Mouse (Mus musculus) neural tube, embryonic 13.5 days (tissue): ENCODE results near the gene Tle1. TPM values are rescaled to one million over a fixed set of nuclear protein-coding genes. Genes with fewer than 3 reads are reported as not detected.

Experiments used
- ATAC-seq: fragments of 200-750 bp; cut with Nextera tagmentation; 2 replicates; pipeline ENCODE4 v1.8.0; 2017; ENCODE audit warnings: low read depth, mild to moderate bottlenecking, moderate TSS enrichment, moderate library complexity
- H3K27ac ChIP-seq: fragments of 300-500 bp; sonication (generic); replicated peaks from 2 replicates; pipeline ENCODE4 v1.5.1; 2015; ENCODE audit warnings: moderate library complexity, mild to moderate bottlenecking, inconsistent platforms
- H3K27me3 ChIP-seq: fragments of 300-500 bp; sonication (generic); 2 replicates; pipeline ENCODE4 v1.6.1; 2015; ENCODE audit warnings: mild to moderate bottlenecking, inconsistent platforms
- H3K36me3 ChIP-seq: fragments of 300-500 bp; sonication (generic); 2 replicates; pipeline ENCODE4 v1.6.1; 2015; ENCODE audit warnings: mild to moderate bottlenecking, inconsistent platforms
- H3K4me1 ChIP-seq: fragments of 300-500 bp; sonication (generic); replicated peaks from 2 replicates; pipeline ENCODE4 v1.6.1; 2015; ENCODE audit warnings: inconsistent platforms
- H3K4me2 ChIP-seq: fragments of 300-500 bp; sonication (generic); 2 replicates; pipeline ENCODE4 v1.6.1; 2015; ENCODE audit warnings: inconsistent platforms, mild to moderate bottlenecking, moderate library complexity
- H3K4me3 ChIP-seq: fragments of 300-500 bp; sonication (generic); 2 replicates; pipeline ENCODE4 v1.5.1; 2015; ENCODE audit warnings: mild to moderate bottlenecking, inconsistent platforms
- H3K9ac ChIP-seq: fragments of 300-500 bp; sonication (generic); 2 replicates; pipeline ENCODE4 v1.6.1; 2015; ENCODE audit warnings: moderate library complexity, mild to moderate bottlenecking, inconsistent platforms
- H3K9me3 ChIP-seq: fragments of 300-500 bp; sonication (generic); 2 replicates; pipeline ENCODE4 v1.6.1; 2016; ENCODE audit warnings: inconsistent platforms
- WGBS: fragments of 180-500 bp; shearing (Covaris S2); methylation state at CpG from one replicate; pipeline ENCODE4 v1.1.7; 2015; 5-methylcytosine and 5-hydroxymethylcytosine counted together
- polyA plus RNA-seq: library from polyadenylated mRNA; unstranded; fragments of >200 nt; fragmentation: Nextera tagmentation; extraction: Ambion mirVana; gene quantifications from 2 replicates; pipeline ENCODE4 v1.2.1, GENCODE M21; 2015

Tle1 gene
- polyA plus RNA-seq, 1 experiment from 2014 or later: 37.5 TPM

GRCm38 (mm10) chr4:72195116-72195835 lies 5.4 kb downstream of the Tle1 start:
- Histone ChIP-seq H3K36me3 (0 out of 2 replicates have a peak, but pooled peaks cover 5% of the 10 kb centered on the region), H3K4me1 (peaks cover 65% of the 10 kb centered on the region), H3K27ac (no peak overlapping the region), H3K9ac (0 out of 2 replicates have a peak overlapping the region, but pooled peaks have one; percentile 6), H3K27me3 (peaks cover 14% of the 10 kb centered on the region; the same call in 1 of the 2 replicates), H3K4me3 (peak overlapping the region; percentile 91), H3K4me2 (peak overlapping the region; percentile 84), H3K9me3 (no peaks in the 10 kb centered on the region)
- WGBS: 24% methylated on average over 6 of the region's 6 CpGs
- ATAC-seq: no peak

DNA sequence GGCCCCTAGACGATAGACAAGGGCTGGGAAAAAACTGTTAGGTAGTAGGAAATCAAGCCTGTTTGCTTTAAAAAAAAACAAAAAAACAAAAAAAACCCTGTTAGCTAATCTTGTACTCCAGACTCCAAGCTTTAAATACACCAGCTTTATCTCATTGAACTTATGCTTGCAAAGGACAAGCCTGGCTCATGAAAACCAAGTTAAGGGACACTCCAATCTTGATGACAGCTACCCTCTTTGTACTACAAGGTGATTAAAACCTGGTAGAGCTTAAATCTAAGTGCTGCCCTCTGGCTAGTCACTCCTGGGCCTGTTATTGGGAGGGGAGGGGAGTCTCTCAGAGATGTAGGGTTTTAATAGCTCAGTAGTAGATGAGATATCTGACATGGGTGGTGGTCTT lies 7.4 kb downstream of the Tle1 start:
- no peak overlapping the region for H3K27ac ChIP-seq
- ATAC-seq: no peak
- peaks cover 60% of the 10 kb centered on the region for H3K4me1 ChIP-seq
- no peak overlapping the region for H3K4me3 ChIP-seq
- 0 out of 2 replicates have a peak, but pooled peaks cover 8% of the 10 kb centered on the region for H3K36me3 ChIP-seq
- H3K4me2 ChIP-seq: no peak overlapping the region
- WGBS: 86% methylated on average over 1 of the region's 1 CpGs
- no peaks in the 10 kb centered on the region for H3K9me3 ChIP-seq
- no peak overlapping the region for H3K9ac ChIP-seq
- H3K27me3 ChIP-seq: peaks cover 16% of the 10 kb centered on the region; the same call in 1 of the 2 replicates

- WGBS: 58% methylated on average over 5 of the region's 5 CpGs
- no peak for ATAC-seq
- H3K27ac ChIP-seq: no peak overlapping the region
- no peak overlapping the region for H3K9ac ChIP-seq
- H3K4me2 ChIP-seq: no peak overlapping the region
- H3K4me3 ChIP-seq: no peak overlapping the region
- H3K4me1 ChIP-seq: peaks cover 50% of the 10 kb centered on the region
- H3K9me3 ChIP-seq: no peaks in the 10 kb centered on the region
- peaks cover 3% of the 10 kb centered on the region; the same call in 1 of the 2 replicates for H3K36me3 ChIP-seq
- peaks cover 3% of the 10 kb centered on the region; the same call in 1 of the 2 replicates for H3K27me3 ChIP-seq
Measured at GRCm38 (mm10) chr4:72184476-72184875, 16.2 kb downstream of the Tle1 start.

GRCm38 (mm10) chr4:72182343-72182988 lies 18.3 kb downstream of the Tle1 start:
- Histone ChIP-seq H3K4me3 (no peak overlapping the region), H3K36me3 (no peaks in the 10 kb centered on the region; the same call in 1 of the 2 replicates), H3K4me1 (peaks cover 45% of the 10 kb centered on the region), H3K27me3 (no peaks in the 10 kb centered on the region), H3K9me3 (no peaks in the 10 kb centered on the region), H3K9ac (no peak overlapping the region), H3K27ac (no peak overlapping the region), H3K4me2 (no peak overlapping the region)
- ATAC-seq: no peak

GRCm38 (mm10) chr4:72175943-72176342 lies 24.8 kb downstream of the Tle1 start:
- Histone ChIP-seq H3K27me3 (no peaks in the 10 kb centered on the region), H3K4me3 (no peak overlapping the region), H3K27ac (no peak overlapping the region), H3K36me3 (peaks cover 15% of the 10 kb centered on the region), H3K9ac (no peak overlapping the region), H3K4me2 (no peak overlapping the region), H3K9me3 (peaks cover 5% of the 10 kb centered on the region; the same call in 1 of the 2 replicates), H3K4me1 (0 out of 2 replicates have a peak, but pooled peaks cover under 1% of the 10 kb centered on the region)
- ATAC-seq: no peak
- 96% methylated on average over 1 of the region's 1 CpGs for WGBS

DNA sequence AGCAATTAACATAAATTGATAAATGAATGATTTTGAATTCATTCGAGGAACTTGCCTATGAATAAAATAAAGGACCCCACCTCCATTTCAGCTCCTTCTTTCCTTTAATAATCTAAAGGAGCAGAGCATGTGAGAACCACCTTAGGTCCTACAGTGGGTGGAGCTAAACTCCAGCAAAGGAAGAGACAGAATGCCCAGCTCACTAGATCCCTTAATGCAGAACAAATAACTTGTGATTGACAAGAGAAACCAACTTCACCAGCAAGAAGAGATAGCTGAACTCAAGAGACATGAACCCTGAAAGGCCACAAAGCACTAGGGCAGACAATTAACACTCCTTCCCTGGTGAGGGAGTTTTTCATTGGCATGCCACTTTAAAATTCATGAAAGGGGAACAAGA lies 32.5 kb downstream of the Tle1 start:
- H3K9me3 ChIP-seq: no peaks in the 10 kb centered on the region
- H3K27ac ChIP-seq: no peak overlapping the region
- ATAC-seq: peak; percentile 55; the same call in 1 of the 2 replicates
- H3K4me2 ChIP-seq: no peak overlapping the region
- H3K27me3 ChIP-seq: no peaks in the 10 kb centered on the region
- H3K9ac ChIP-seq: no peak overlapping the region
- H3K36me3 ChIP-seq: peaks cover 8% of the 10 kb centered on the region; the same call in 1 of the 2 replicates
- H3K4me1 ChIP-seq: peaks cover 35% of the 10 kb centered on the region
- WGBS: 6% methylated on average over 1 of the region's 1 CpGs
- no peak overlapping the region for H3K4me3 ChIP-seq

GRCm38 (mm10) chr4:72167761-72168229 lies 32.9 kb downstream of the Tle1 start:
- peaks cover under 1% of the 10 kb centered on the region; the same call in 1 of the 2 replicates for H3K27me3 ChIP-seq
- no peak overlapping the region for H3K9ac ChIP-seq
- no peak overlapping the region for H3K4me2 ChIP-seq
- H3K4me3 ChIP-seq: no peak overlapping the region
- WGBS: 4% methylated on average over 2 of the region's 2 CpGs
- peaks cover 8% of the 10 kb centered on the region; the same call in 1 of the 2 replicates for H3K36me3 ChIP-seq
- H3K9me3 ChIP-seq: no peaks in the 10 kb centered on the region
- H3K27ac ChIP-seq: peak overlapping the region; percentile 55
- H3K4me1 ChIP-seq: peaks cover 35% of the 10 kb centered on the region
- peak; percentile 87 for ATAC-seq

DNA sequence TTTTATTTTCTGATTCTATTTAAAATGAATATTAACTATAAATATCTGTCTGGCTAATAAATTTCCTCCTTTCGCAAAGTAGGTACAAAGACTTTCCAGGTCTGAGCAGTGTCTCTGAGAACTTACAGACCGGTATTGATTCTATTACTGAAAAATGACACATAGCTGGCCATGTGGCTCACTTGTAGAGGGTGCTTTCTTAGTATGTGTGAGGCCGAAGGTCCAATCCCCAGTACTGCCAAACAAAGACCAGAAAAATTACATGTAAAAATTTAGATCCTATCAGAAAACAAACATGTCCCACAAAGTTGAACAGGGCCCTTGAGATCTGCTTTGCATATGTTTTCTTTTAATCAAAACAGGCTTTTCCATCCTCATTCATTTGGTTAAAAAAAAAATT lies 33.5 kb downstream of the Tle1 start:
- Histone ChIP-seq H3K4me1 (peaks cover 35% of the 10 kb centered on the region), H3K9me3 (no peaks in the 10 kb centered on the region), H3K4me2 (no peak overlapping the region), H3K36me3 (peaks cover 8% of the 10 kb centered on the region; the same call in 1 of the 2 replicates), H3K9ac (no peak overlapping the region), H3K4me3 (no peak overlapping the region), H3K27ac (peak overlapping the region; percentile 55; the same call in 1 of the 2 replicates), H3K27me3 (peaks cover 4% of the 10 kb centered on the region; the same call in 1 of the 2 replicates)
- WGBS: 47% methylated on average over 3 of the region's 3 CpGs
- no peak for ATAC-seq

DNA sequence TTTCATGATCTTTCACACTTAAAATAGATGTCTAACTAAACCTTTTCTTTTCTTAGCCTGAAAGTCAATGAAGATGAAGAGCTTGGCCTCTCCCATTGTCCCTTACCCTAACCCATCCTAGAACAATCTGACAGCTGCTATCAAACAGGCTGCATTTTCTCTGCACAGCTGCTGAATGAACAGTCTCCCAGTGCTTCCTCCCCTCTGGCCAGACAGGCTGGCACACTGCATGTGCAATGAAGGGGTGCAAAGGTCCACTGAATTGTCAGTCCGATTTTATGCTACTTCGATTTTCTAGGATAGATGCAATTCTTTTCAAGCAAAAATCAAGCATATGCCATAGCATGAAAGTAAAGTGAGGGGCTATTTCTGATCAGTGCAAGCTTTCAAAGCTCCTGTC lies 34.2 kb downstream of the Tle1 start:
- Histone ChIP-seq H3K9ac (no peak overlapping the region), H3K4me2 (no peak overlapping the region), H3K27me3 (peaks cover 10% of the 10 kb centered on the region), H3K36me3 (peaks cover 8% of the 10 kb centered on the region; the same call in 1 of the 2 replicates), H3K9me3 (no peaks in the 10 kb centered on the region), H3K27ac (no peak overlapping the region), H3K4me1 (peaks cover 39% of the 10 kb centered on the region), H3K4me3 (no peak overlapping the region)
- no peak for ATAC-seq
- 40% methylated on average over 2 of the region's 2 CpGs for WGBS

GRCm38 (mm10) chr4:72165765-72166164 lies 35.0 kb downstream of the Tle1 start:
- H3K9me3 ChIP-seq: no peaks in the 10 kb centered on the region
- 95% methylated on average over 9 of the region's 9 CpGs for WGBS
- H3K9ac ChIP-seq: no peak overlapping the region
- peaks cover 15% of the 10 kb centered on the region for H3K27me3 ChIP-seq
- no peak overlapping the region for H3K4me3 ChIP-seq
- peaks cover 12% of the 10 kb centered on the region; the same call in 1 of the 2 replicates for H3K36me3 ChIP-seq
- peaks cover 45% of the 10 kb centered on the region for H3K4me1 ChIP-seq
- H3K4me2 ChIP-seq: no peak overlapping the region
- no peak overlapping the region for H3K27ac ChIP-seq
- ATAC-seq: no peak

DNA sequence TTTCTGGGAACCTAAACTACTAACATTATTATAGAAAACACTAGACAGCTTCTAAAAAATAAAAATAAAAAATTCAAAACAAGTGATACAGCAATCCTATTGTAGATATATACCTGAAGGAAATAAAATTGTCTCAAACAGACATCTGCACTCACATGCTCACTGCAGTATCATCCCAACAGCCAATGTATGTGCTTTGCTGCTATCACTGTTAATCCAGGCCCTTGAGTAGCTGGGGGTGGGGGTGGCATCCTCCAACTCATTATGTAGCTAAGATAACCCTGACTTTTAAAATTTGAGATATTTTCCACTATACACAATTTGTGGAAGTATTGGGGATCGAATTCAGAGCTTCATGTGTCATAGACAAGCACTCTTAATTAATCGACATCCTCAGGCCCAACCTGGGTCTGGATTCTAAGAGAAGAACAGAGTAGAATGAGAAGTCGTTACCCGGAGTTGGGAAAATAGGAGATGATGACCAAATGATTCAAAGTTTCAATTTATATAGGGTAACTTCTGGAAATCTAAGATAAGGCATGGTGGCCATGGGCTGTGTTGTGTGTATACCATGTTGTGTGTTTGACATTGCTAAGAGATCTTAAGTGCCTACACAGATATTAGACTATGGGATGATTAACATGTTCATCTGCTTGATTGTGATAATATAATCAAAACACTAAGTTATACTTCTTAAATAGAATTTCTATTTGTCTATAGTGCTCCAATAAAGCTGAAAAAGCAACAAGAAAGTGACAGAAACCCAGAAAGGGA lies 38.1 kb downstream of the Tle1 start:
- Histone ChIP-seq H3K9me3 (no peaks in the 10 kb centered on the region), H3K4me1 (peaks cover 49% of the 10 kb centered on the region), H3K4me2 (no peak overlapping the region), H3K4me3 (no peak overlapping the region), H3K36me3 (peaks cover 17% of the 10 kb centered on the region), H3K27me3 (peaks cover 22% of the 10 kb centered on the region), H3K27ac (no peak overlapping the region), H3K9ac (no peak overlapping the region)
- ATAC-seq: no peak
- WGBS: 93% methylated on average over 4 of the region's 4 CpGs
